In the genomic region with DNA sequence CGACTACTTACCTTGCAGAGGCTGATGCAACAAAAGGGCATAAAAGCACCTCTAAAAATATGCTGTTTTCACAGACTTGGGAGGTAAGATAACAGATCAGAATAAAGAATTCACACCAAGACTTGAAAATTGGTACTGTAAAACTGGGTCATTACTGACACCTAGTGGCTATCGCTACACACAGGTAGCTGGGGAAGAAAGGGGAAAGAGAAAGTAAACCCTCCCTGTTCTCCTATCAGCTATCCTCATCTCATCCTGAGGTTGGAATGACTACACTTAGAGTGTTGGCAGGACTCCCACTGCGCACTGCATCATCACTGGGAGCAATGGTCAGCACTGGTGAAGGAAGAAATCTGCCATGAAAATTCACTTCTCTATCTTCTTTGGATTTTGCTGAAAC, we compare ENCODE assay signal across 9 mouse cellular contexts. TPM values are rescaled to one million over a fixed set of nuclear protein-coding genes. Genes with fewer than 3 reads are reported as not detected.
DNase-seq lines count a peak whose midpoint lies in the region; ATAC-seq and TF ChIP-seq lines count a peak whose summit lies in the region.
"Had no signal": no experiment of that assay in that cellular context is flagged by ENCODE, and none has a peak within 500 bp of the region (broad histone marks: within the 10 kb centered on the region; RNA-seq: fewer than 3 reads in every experiment).

No protein-coding gene starts in this region.

- H3K27me3 ChIP-seq in thymus, adult 2 months (ENCODE audit: control insufficient read depth, insufficient read depth, low read length): no peaks in the 10 kb centered on the region
- H3K27me3 ChIP-seq in kidney, adult 2 months (replicated peaks; ENCODE audit: control insufficient read depth, insufficient read depth, low read length): no peaks in the 10 kb centered on the region
- no peaks in the 10 kb centered on the region for H3K27me3 ChIP-seq in megakaryocyte, embryonic 14.5 days (replicated peaks)
- H3K27me3 ChIP-seq: lung, embryonic 15.5 days had no signal

- no peak for DNase-seq in cerebellum, adult 11 months
- DNase-seq in thymus, adult 2 months: peak; percentile 6
- DNase-seq in thymus, adult 18-20 months: no peak
- peak; percentile 42 for DNase-seq in embryo, embryonic 9.5 days (ENCODE audit: extremely low spot score)
- DNase-seq in kidney, adult 2 months: peak; percentile 65
- DNase-seq in thymus, postnatal 14 days: peak; percentile 10

- no peak overlapping the region for H3K27ac ChIP-seq in thymus, adult 2 months (ENCODE audit: control insufficient read depth, insufficient read depth, low read length)
- no peak overlapping the region for H3K27ac ChIP-seq in kidney, adult 2 months (ENCODE audit: insufficient read depth, low read depth, low read length)
- H3K27ac ChIP-seq: lung, embryonic 15.5 days had no signal

- no peak overlapping the region for H3K4me3 ChIP-seq in thymus, adult 2 months (ENCODE audit: control insufficient read depth, insufficient read depth, low read length)
- no peak overlapping the region for H3K4me3 ChIP-seq in kidney, adult 2 months (ENCODE audit: insufficient read depth, low read depth, low read length)
- peak overlapping the region; percentile 78 for H3K4me3 ChIP-seq in megakaryocyte, embryonic 14.5 days (replicated peaks)
- H3K4me3 ChIP-seq: lung, embryonic 15.5 days had no signal

- ATAC-seq in cerebellum, adult (ENCODE audit: insufficient number of reproducible peaks, low FRiP score, low TSS enrichment): peak; percentile 86

- no peaks in the 10 kb centered on the region for H3K4me1 ChIP-seq in thymus, adult 2 months (replicated peaks; ENCODE audit: control insufficient read depth, insufficient read depth, low read length)
- no peaks in the 10 kb centered on the region for H3K4me1 ChIP-seq in kidney, adult 2 months (ENCODE audit: control insufficient read depth, insufficient read depth, low read length)
- H3K4me1 ChIP-seq in megakaryocyte, embryonic 14.5 days: no peaks in the 10 kb centered on the region
- H3K4me1 ChIP-seq: lung, embryonic 15.5 days had no signal

- no peak for TF ChIP-seq POLR2A in thymus, adult 2 months (IDR thresholded peaks at IDR 0.05; ENCODE audit: control insufficient read depth, extremely low read depth, insufficient read depth, low read length, poor library complexity)
- no peak for TF ChIP-seq POLR2A in kidney, adult 2 months (IDR thresholded peaks at IDR 0.05; ENCODE audit: low read depth, low read length)

- WGBS in thymus, adult 2 months: 26% methylated on average over 3 of the region's 3 CpGs
- WGBS in kidney, adult 2 months: 24% methylated on average over 3 of the region's 3 CpGs

- TF ChIP-seq CTCF in thymus, adult 2 months (IDR thresholded peaks at IDR 0.05; ENCODE audit: borderline replicate concordance, control insufficient read depth, extremely low read depth, insufficient read depth, low read length, poor library complexity): no peak
- TF ChIP-seq CTCF in kidney, adult 2 months (conservative IDR thresholded peaks at IDR 0.05; ENCODE audit: insufficient read depth, insufficient read length, low read depth, low read length): no peak; the same call in 1 of the 2 replicates

- no peaks in the 10 kb centered on the region for H3K9me3 ChIP-seq in megakaryocyte, embryonic 14.5 days
- H3K9me3 ChIP-seq: lung, embryonic 15.5 days had no signal

- no peaks in the 10 kb centered on the region for H3K36me3 ChIP-seq in thymus, adult 2 months (ENCODE audit: control insufficient read depth, insufficient read depth, low read length)
- H3K36me3 ChIP-seq in kidney, adult 2 months (ENCODE audit: control insufficient read depth, insufficient read depth, low read length): no peaks in the 10 kb centered on the region; the same call in 1 of the 2 replicates
- H3K36me3 ChIP-seq in megakaryocyte, embryonic 14.5 days (replicated peaks; ENCODE audit: low read length): no peaks in the 10 kb centered on the region
- H3K36me3 ChIP-seq: lung, embryonic 15.5 days had no signal

RNA-seq across cellular contexts. Expression of a gene that starts 16.4 kb away (rescaled TPM):
- 1.0 and 1.4 TPM in 2 replicates for polyA plus RNA-seq in thymus, adult 2 months (2012; rRNA removed)
- 4.1 and 4.7 TPM in 2 replicates for polyA plus RNA-seq in kidney, adult 2 months (2012; rRNA removed)
- polyA plus RNA-seq in megakaryocyte, embryonic 14.5 days (2012; ENCODE audit: insufficient read depth, low replicate concordance): not detected in 2 replicates

RNA-seq across cellular contexts. Expression of a gene that starts 22.0 kb away (rescaled TPM):
- 0.93 and 0.97 TPM in 2 replicates for polyA plus RNA-seq in thymus, adult 2 months (2012; rRNA removed)
- 6.8 and 8.1 TPM in 2 replicates for polyA plus RNA-seq in kidney, adult 2 months (2012; rRNA removed)
- polyA plus RNA-seq in megakaryocyte, embryonic 14.5 days (2012; ENCODE audit: insufficient read depth, low replicate concordance): 2.2 TPM in 1 of 2 replicates, not detected in the other

Comparison
In these comparisons a context has a peak if more than half of its experiments do, and no peak if none do; other contexts are left out.
1. DNase-seq: peak in thymus, adult 2 months (single experiment), embryo, embryonic 9.5 days (single experiment), kidney, adult 2 months (single experiment) and thymus, postnatal 14 days (single experiment); none in cerebellum, adult 11 months (single experiment) and thymus, adult 18-20 months (0 of 2).